Mouse (Mus musculus) adrenal gland, adult 8-10 months (tissue): ENCODE results near the gene Mtx1. TPM values are rescaled to one million over a fixed set of nuclear protein-coding genes. Genes with fewer than 3 reads are reported as not detected.

Experiments used
- microRNA-seq, 2 experiments: library from miRNA; unstranded; fragments of <30 nt; microRNA quantifications; one replicate each; pipeline ENCODE4 v1.2.0; 2022
- total RNA-seq, 4 experiments: library from RNA; stranded (reverse); gene quantifications; 2 replicates each; pipeline ENCODE4 v1.2.4; 2022

The Mtx1 gene
- total RNA-seq, 4 experiments from 2014 or later: 138 to 169 (median 152) TPM

Small RNAs within 50 kb of the gene (microRNA-seq; reads per million reads assigned to microRNA genes)
- gene Mir92b: 30.3 to 56.6 reads per million in 2 experiments

Other genes starting within 250 kb of the Mtx1 start
- gene Rusc1, start 133.8 kb downstream of the Mtx1 start, total RNA-seq: 10 to 100 TPM; 33.8 to 46.8 (median 41.1) TPM
- not detected for gene Gm43738, start 126.0 kb downstream of the Mtx1 start, total RNA-seq
- gene Fdps, start 125.1 kb downstream of the Mtx1 start, total RNA-seq: 100 to 1,000 TPM; 152 to 387 (median 263) TPM
- under 1 TPM in 2 of 4 experiments, not detected in 2; 0.10 to 0.11 TPM for gene Pklr, start 90.9 kb downstream of the Mtx1 start, total RNA-seq
- 10 to 100 TPM in 2 of 4 experiments, 1 to 10 TPM in 2; 6.8 to 22.2 (median 10.1) TPM for gene Hcn3, start 66.9 kb downstream of the Mtx1 start, total RNA-seq
- gene Clk2, start 62.3 kb downstream of the Mtx1 start, total RNA-seq: 10 to 100 TPM; 55.2 to 85.7 (median 71.2) TPM
- gene Scamp3, start 49.6 kb downstream of the Mtx1 start, total RNA-seq: 100 to 1,000 TPM in 1 of 4 experiments, 10 to 100 TPM in 3; 90.1 to 110 (median 94.1) TPM
- 10 to 100 TPM; 16.7 to 32.5 (median 23.3) TPM for gene Fam189b, start 43.9 kb downstream of the Mtx1 start, total RNA-seq
- gene Gba, start 24.2 kb downstream of the Mtx1 start, total RNA-seq: 10 to 100 TPM; 65.6 to 84.3 (median 70.5) TPM
- gene Thbs3, start 11.9 kb downstream of the Mtx1 start, total RNA-seq: 1 to 10 TPM; 4.1 to 8.6 (median 7.8) TPM
- gene Muc1, start 2.0 kb upstream of the Mtx1 start, total RNA-seq: under 1 TPM in 3 of 4 experiments, not detected in 1; 0.22 to 0.96 (median 0.65) TPM
- 100 to 1,000 TPM; 131 to 144 (median 135) TPM for gene Krtcap2, start 18.9 kb upstream of the Mtx1 start, total RNA-seq
- gene Trim46, start 19.2 kb upstream of the Mtx1 start, total RNA-seq: 1 to 10 TPM; 2.8 to 4.5 (median 3.8) TPM
- 100 to 1,000 TPM; 123 to 156 (median 136) TPM for gene Dpm3, start 32.3 kb upstream of the Mtx1 start, total RNA-seq
- gene Slc50a1, start 43.5 kb upstream of the Mtx1 start, total RNA-seq: 10 to 100 TPM; 54.2 to 80.1 (median 64.9) TPM
- 10 to 100 TPM; 15.9 to 28.0 (median 21.0) TPM for gene Efna1, start 54.1 kb upstream of the Mtx1 start, total RNA-seq
- 1 to 10 TPM in 1 of 4 experiments, under 1 TPM in 3; 0.15 to 1.5 (median 0.62) TPM for gene Efna3, start 95.9 kb upstream of the Mtx1 start, total RNA-seq
- 1 to 10 TPM; 1.1 to 3.5 (median 1.9) TPM for gene Efna4, start 110.9 kb upstream of the Mtx1 start, total RNA-seq
- gene Adam15, start 122.9 kb upstream of the Mtx1 start, total RNA-seq: 10 to 100 TPM; 58.4 to 85.4 (median 71.3) TPM
- gene Dcst2, start 134.9 kb upstream of the Mtx1 start, total RNA-seq: under 1 TPM; 0.43 to 0.78 (median 0.46) TPM
- 1 to 10 TPM in 2 of 4 experiments, under 1 TPM in 2; 0.20 to 2.2 (median 0.97) TPM for gene Dcst1, start 138.2 kb upstream of the Mtx1 start, total RNA-seq
- 10 to 100 TPM; 59.9 to 98.9 (median 77.9) TPM for gene Zbtb7b, start 167.7 kb upstream of the Mtx1 start, total RNA-seq
- 1 to 10 TPM in 2 of 4 experiments, under 1 TPM in 1, not detected in 1; 0.22 to 3.1 (median 1.3) TPM for gene Lenep, start 175.7 kb upstream of the Mtx1 start, total RNA-seq
- 10 to 100 TPM; 25.7 to 39.9 (median 33.0) TPM for gene Flad1, start 184.8 kb upstream of the Mtx1 start, total RNA-seq
- gene Cks1b, start 191.3 kb upstream of the Mtx1 start, total RNA-seq: 10 to 100 TPM; 20.3 to 33.2 (median 27.4) TPM
- gene Shc1, start 191.4 kb upstream of the Mtx1 start, total RNA-seq: 100 to 1,000 TPM; 108 to 136 (median 122) TPM
- gene Pygo2, start 203.1 kb upstream of the Mtx1 start, total RNA-seq: 10 to 100 TPM; 42.1 to 45.1 (median 44.3) TPM
- gene Pbxip1, start 209.6 kb upstream of the Mtx1 start, total RNA-seq: 100 to 1,000 TPM in 2 of 4 experiments, 10 to 100 TPM in 2; 57.0 to 119 (median 81.5) TPM
- 10 to 100 TPM; 14.3 to 19.5 (median 15.7) TPM for gene Pmvk, start 227.5 kb upstream of the Mtx1 start, total RNA-seq